Mouse (Mus musculus) embryonic facial prominence, embryonic 14.5 days (tissue): Measurements from ENCODE around the gene Gm17387. TPM values are rescaled to one million over a fixed set of nuclear protein-coding genes. Genes with fewer than 3 reads are reported as not detected.
"Not testable (repeated sequence)": the region's sequence is repeated elsewhere in the genome, so short reads cannot be mapped to it uniquely, and the experiment has no call there.

Experiments used
- ATAC-seq: fragments of 200-750 bp; cut with Nextera tagmentation; 2 replicates; pipeline ENCODE4 v1.8.0; 2017; ENCODE audit warnings: low read depth, moderate number of reproducible peaks, moderate TSS enrichment
- DNase-seq: peaks from one replicate; pipeline ENCODE4 v3.0.0-alpha.2; 2015; ENCODE audit warnings: low spot score
- H3K27ac ChIP-seq: fragments of 300-500 bp; sonication (generic); replicated peaks from 2 replicates; pipeline ENCODE4 v1.5.1; 2014; ENCODE audit warnings: low read depth, mild to moderate bottlenecking, low read length, moderate library complexity
- H3K27me3 ChIP-seq: fragments of 300-500 bp; sonication (generic); replicated peaks from 2 replicates; pipeline ENCODE4 v1.6.1; 2014; ENCODE audit warnings: low read length; ENCODE audit not compliant: control insufficient read depth, insufficient read depth
- H3K36me3 ChIP-seq: fragments of 300-500 bp; sonication (generic); 2 replicates; pipeline ENCODE4 v1.6.1; 2014; ENCODE audit warnings: low read length, mixed read lengths; ENCODE audit not compliant: control insufficient read depth, insufficient read depth
- H3K4me1 ChIP-seq: fragments of 300-500 bp; sonication (generic); 2 replicates; pipeline ENCODE4 v1.6.1; 2014; ENCODE audit warnings: antibody characterized with exemption, low read length; ENCODE audit not compliant: control insufficient read depth, insufficient read depth
- H3K4me2 ChIP-seq: fragments of 300-500 bp; sonication (generic); 2 replicates; pipeline ENCODE4 v1.6.1; 2014; ENCODE audit warnings: low read depth, mild to moderate bottlenecking, low read length, moderate library complexity, mixed read lengths
- H3K4me3 ChIP-seq: fragments of 300-500 bp; sonication (generic); 2 replicates; pipeline ENCODE4 v1.5.1; 2014; ENCODE audit warnings: low read depth, mild to moderate bottlenecking, low read length
- H3K9ac ChIP-seq: fragments of 300-500 bp; sonication (generic); 2 replicates; pipeline ENCODE4 v1.6.1; 2014; ENCODE audit warnings: low read depth, mild to moderate bottlenecking, low read length, moderate library complexity, mixed read lengths
- H3K9me3 ChIP-seq: fragments of 300-500 bp; sonication (generic); 2 replicates; pipeline ENCODE4 v1.6.1; 2016; ENCODE audit warnings: low read length; ENCODE audit not compliant: control insufficient read depth
- WGBS: fragments of 180-500 bp; shearing (Covaris S2); extraction: QIAGEN DNeasy Blood & Tissue Kit; methylation state at CpG from one replicate; pipeline ENCODE4 v1.1.7; 2014; 5-methylcytosine and 5-hydroxymethylcytosine counted together
- polyA plus RNA-seq: library from polyadenylated mRNA; unstranded; fragments of >200 nt; fragmentation: Nextera tagmentation; extraction: Ambion mirVana; gene quantifications from 2 replicates; pipeline ENCODE4 v1.2.1, GENCODE M21; 2014

The Gm17387 gene
- polyA plus RNA-seq, 1 experiment from 2014 or later = not detected

GRCm38 (mm10) chr7:141021489-141022449, 7.2 kb upstream of the Gm17387 start:
- ATAC-seq (no peak), DNase-seq (no peak)
- WGBS = 78% methylated on average over 14 of the region's 14 CpGs
- no peak overlapping the region for H3K4me3 ChIP-seq
- H3K27me3 ChIP-seq = no peaks in the 10 kb centered on the region
- no peaks in the 10 kb centered on the region for H3K36me3 ChIP-seq
- no peak overlapping the region for H3K4me2 ChIP-seq
- H3K9ac ChIP-seq = no peak overlapping the region
- no peaks in the 10 kb centered on the region for H3K4me1 ChIP-seq
- H3K9me3 ChIP-seq = no peaks in the 10 kb centered on the region
- H3K27ac ChIP-seq = no peak overlapping the region

DNA sequence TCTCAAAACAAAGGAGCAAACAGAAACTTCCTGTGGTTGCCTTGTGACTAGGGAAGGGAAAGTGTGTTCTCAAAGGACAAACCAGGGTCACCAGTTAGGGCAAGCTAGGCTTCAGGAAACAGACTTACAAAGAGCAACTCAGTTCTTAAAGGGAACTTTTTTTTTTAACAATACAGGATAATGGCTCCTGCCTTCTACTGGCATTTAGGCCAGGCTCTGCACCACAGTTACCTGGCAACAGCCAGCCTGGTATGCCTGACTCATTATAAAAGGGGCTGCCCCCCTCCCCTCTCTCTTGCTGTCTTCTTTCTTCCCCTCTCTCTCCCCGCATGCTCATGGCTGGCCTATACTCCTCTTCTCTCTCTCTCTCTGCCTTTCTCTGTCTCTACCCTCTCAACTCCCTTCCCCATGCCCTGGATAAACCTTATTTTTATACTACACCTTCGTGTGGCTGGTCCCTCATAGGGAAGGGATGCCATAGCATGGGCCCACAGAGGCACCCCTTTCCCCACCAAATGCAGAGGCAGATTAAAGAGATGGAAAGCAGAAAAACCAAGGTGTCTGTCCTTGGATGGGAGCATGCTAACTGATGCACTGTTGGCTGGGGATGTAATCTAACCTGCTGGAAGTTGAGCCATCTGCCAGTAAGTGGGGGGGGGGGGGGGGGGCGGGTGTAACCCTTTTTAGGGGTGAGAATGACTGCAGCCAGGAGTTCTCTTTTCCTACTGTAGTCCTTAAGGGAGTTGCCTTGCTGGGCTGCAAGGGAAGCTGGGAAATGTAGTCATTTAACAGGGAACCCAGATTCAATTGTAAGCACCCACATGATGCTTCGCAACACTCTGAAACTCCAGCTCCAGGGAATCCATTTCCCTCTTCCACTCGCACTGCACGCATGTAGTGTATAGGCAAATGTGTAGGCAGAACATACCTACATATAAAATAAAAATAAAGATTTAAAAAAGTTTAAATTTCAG, 3.8 kb upstream of the Gm17387 start:
- DNase-seq = peak; percentile 10
- ATAC-seq = 0 out of 2 replicates have a peak, but pooled peaks have one; percentile 74
- Histone ChIP-seq H3K9ac (no peak overlapping the region), H3K27me3 (no peaks in the 10 kb centered on the region), H3K4me2 (no peak overlapping the region), H3K36me3 (no peaks in the 10 kb centered on the region), H3K4me1 (no peaks in the 10 kb centered on the region), H3K4me3 (no peak overlapping the region), H3K9me3 (no peaks in the 10 kb centered on the region), H3K27ac (no peak overlapping the region)
- WGBS = 36% methylated on average over 6 of the region's 6 CpGs

DNA sequence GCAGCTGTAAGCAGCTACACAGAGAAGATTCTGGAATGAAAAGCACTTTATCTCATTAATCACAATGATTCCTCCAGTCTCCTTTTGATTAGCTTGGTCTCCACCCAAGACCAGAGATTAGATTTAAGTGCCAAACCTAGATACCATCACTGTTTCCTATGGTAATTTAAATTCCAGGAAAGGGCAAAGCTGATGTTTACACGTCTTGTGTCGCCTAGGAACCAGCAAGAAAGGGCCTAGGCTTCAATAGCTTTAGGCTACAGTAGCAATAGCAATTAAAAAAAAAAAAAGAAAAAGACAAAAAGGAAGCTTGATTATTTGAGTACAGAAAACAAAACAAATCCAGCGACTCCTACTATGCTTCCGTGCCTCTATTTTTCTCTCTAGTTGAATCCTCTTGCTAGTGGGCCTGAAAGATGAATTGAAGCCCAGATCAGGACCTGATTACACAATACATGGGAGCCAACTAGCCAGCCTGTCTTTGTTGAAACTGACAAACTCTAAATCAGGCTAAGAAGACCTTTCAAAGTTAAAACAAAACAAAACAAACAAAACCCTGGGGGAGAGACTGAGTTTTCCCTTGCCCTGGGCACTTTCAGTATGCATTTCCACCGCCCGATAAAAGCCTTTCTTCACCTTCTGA, 2.7 kb upstream of the Gm17387 start:
- Histone ChIP-seq H3K9ac (no peak overlapping the region), H3K4me3 (no peak overlapping the region), H3K4me1 (no peaks in the 10 kb centered on the region), H3K36me3 (no peaks in the 10 kb centered on the region), H3K27ac (0 out of 2 replicates have a peak overlapping the region, but pooled peaks have one; percentile 8), H3K4me2 (no peak overlapping the region), H3K9me3 (no peaks in the 10 kb centered on the region), H3K27me3 (no peaks in the 10 kb centered on the region)
- DNase-seq (no peak), ATAC-seq (no peak)
- WGBS = 38% methylated on average over 6 of the region's 6 CpGs

- Histone ChIP-seq H3K27ac (0 out of 2 replicates have a peak overlapping the region, but pooled peaks have one; percentile 8), H3K9ac (no peak overlapping the region), H3K4me3 (no peak overlapping the region), H3K36me3 (no peaks in the 10 kb centered on the region), H3K4me2 (no peak overlapping the region), H3K27me3 (no peaks in the 10 kb centered on the region), H3K4me1 (no peaks in the 10 kb centered on the region), H3K9me3 (no peaks in the 10 kb centered on the region)
- DNase-seq = no peak
- WGBS = 62% methylated on average over 5 of the region's 5 CpGs
- ATAC-seq = no peak
Measured at GRCm38 (mm10) chr7:141026740-141027098, 2.2 kb upstream of the Gm17387 start.

DNA sequence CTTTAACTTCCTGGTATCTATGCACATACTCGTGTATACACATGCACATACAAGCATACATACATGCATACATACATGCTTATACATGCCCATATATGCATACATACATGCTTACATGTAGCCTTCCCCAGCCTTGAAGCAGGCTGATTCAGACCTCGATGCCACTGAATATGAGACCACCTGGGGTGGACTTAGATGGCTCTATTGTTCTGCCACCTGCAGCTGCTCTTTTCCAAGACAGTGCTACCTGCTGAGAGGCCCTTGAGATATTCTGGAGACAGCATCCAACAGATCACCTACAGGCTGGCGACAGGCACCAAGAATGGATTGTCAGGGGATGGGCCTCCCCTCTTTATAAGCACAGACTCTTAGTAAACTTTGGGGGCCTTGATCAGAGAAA, 1.5 kb downstream of the Gm17387 start:
- H3K4me2 ChIP-seq = no peak overlapping the region
- DNase-seq (no peak), ATAC-seq (no peak)
- H3K4me3 ChIP-seq = no peak overlapping the region
- H3K27me3 ChIP-seq = no peaks in the 10 kb centered on the region
- H3K36me3 ChIP-seq = no peaks in the 10 kb centered on the region
- H3K27ac ChIP-seq = no peak overlapping the region
- no peaks in the 10 kb centered on the region for H3K9me3 ChIP-seq
- 61% methylated on average over 3 of the region's 3 CpGs for WGBS
- H3K4me1 ChIP-seq = no peaks in the 10 kb centered on the region
- H3K9ac ChIP-seq = no peak overlapping the region

- Histone ChIP-seq H3K9me3 (no peaks in the 10 kb centered on the region), H3K4me1 (no peaks in the 10 kb centered on the region), H3K4me2 (no peak overlapping the region), H3K4me3 (no peak overlapping the region), H3K9ac (no peak overlapping the region), H3K36me3 (no peaks in the 10 kb centered on the region), H3K27ac (no peak overlapping the region), H3K27me3 (no peaks in the 10 kb centered on the region)
- ATAC-seq (no peak), DNase-seq (no peak)
- WGBS = 72% methylated on average over 9 of the region's 9 CpGs
Measured at GRCm38 (mm10) chr7:141032458-141033167, 3.7 kb downstream of the Gm17387 start.

GRCm38 (mm10) chr7:141036624-141037023, 7.7 kb downstream of the Gm17387 start:
- not testable (repeated sequence) for ATAC-seq, H3K27ac ChIP-seq, DNase-seq, H3K27me3 ChIP-seq, H3K4me1 ChIP-seq, H3K9me3 ChIP-seq, H3K36me3 ChIP-seq, H3K4me2 ChIP-seq, H3K4me3 ChIP-seq, H3K9ac ChIP-seq
- WGBS = 78% methylated on average over 1 of the region's 2 CpGs
